ENCODE assay signal across 14 mouse cellular contexts in the genomic region with DNA sequence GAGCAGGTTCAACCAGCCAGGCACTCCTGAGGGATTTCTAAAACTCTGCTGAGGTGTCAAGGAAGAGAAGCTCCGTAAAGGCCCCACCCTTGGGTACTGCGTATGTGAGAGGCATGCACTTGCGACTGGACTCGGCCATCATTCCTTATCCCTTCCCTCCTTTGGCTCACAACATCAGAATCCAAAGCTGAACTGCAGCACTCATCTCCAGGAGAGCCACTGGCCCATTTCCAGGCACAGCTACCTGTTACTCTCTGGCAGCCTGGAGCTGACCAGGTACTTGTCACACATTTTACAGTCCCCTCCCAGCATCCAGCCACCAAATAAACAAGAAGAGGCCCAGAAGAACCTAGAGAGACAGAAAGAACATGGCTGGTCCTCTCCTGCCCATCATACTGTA.
"Had no signal": no experiment of that assay in that cellular context is flagged by ENCODE, and none has a peak within 500 bp of the region (broad histone marks: within the 10 kb centered on the region; RNA-seq: fewer than 3 reads in every experiment).

No protein-coding gene starts in this region.

- H3K4me3 ChIP-seq: kidney, embryonic 15.5 days; left cerebral cortex, adult 2 months; liver, embryonic 13.5 days; lung, embryonic 15.5 days; midbrain, embryonic 13.5 days; myocyte; neural tube, embryonic 15.5 days; stomach, embryonic 15.5 days had no signal

- DNase-seq: kidney, adult 2 months; kidney, postnatal 14 days; liver; liver, embryonic 13.5 days; liver, postnatal 0 days; lung, postnatal 14 days; thymus, postnatal 14 days had no signal

- H3K36me3 ChIP-seq: kidney, embryonic 15.5 days; liver, embryonic 13.5 days; lung, embryonic 15.5 days; midbrain, embryonic 13.5 days; neural tube, embryonic 15.5 days; stomach, embryonic 15.5 days had no signal

- ATAC-seq: liver, postnatal 0 days; midbrain, embryonic 13.5 days had no signal

- H3K27ac ChIP-seq: kidney, embryonic 15.5 days; left cerebral cortex, adult 2 months; liver, embryonic 13.5 days; lung, embryonic 15.5 days; midbrain, embryonic 13.5 days; neural tube, embryonic 15.5 days; stomach, embryonic 15.5 days had no signal

- H3K4me2 ChIP-seq: kidney, embryonic 15.5 days; liver, embryonic 13.5 days; lung, embryonic 15.5 days; midbrain, embryonic 13.5 days; neural tube, embryonic 15.5 days; stomach, embryonic 15.5 days had no signal

- H3K27me3 ChIP-seq: kidney, embryonic 15.5 days; liver, embryonic 13.5 days; lung, embryonic 15.5 days; midbrain, embryonic 13.5 days; neural tube, embryonic 15.5 days; stomach, embryonic 15.5 days had no signal

- H3K9ac ChIP-seq: kidney, embryonic 15.5 days; liver, embryonic 13.5 days; liver, postnatal 0 days; lung, embryonic 15.5 days; midbrain, embryonic 13.5 days; neural tube, embryonic 15.5 days; stomach, embryonic 15.5 days had no signal

- H3K9me3 ChIP-seq: kidney, embryonic 15.5 days; liver, embryonic 13.5 days; lung, embryonic 15.5 days; midbrain, embryonic 13.5 days; neural tube, embryonic 15.5 days; stomach, embryonic 15.5 days had no signal
